Mouse (Mus musculus): ENCODE measurements at regions not wholly inside any gene's neighbourhood (a gene's known extent, or its start where the extent isn't known, plus 50 kb on each side); places are given as distances from the start of the nearest gene placed in this dataset.

- Histone ChIP-seq H3K9ac (no peak overlapping the region), H3K27ac (no peak overlapping the region), H3K27me3 (no peaks in the 10 kb centered on the region), H3K36me3 (no peaks in the 10 kb centered on the region), H3K4me2 (no peak overlapping the region), H3K4me1 (no peaks in the 10 kb centered on the region), H3K9me3 (no peaks in the 10 kb centered on the region), H3K4me3 (no peak overlapping the region)
- ATAC-seq (ENCODE audit: borderline replicate concordance, extremely low read depth, low FRiP score, low TSS enrichment), result no peak
- WGBS, result 36% methylated on average over 5 of the region's 5 CpGs
Measured at GRCm38 (mm10) chr12:107700317-107700716, 211.9 kb downstream of the 3110018I06Rik start.

- no peak for ATAC-seq (ENCODE audit: borderline replicate concordance, extremely low read depth, low FRiP score, low TSS enrichment)
- H3K36me3 ChIP-seq, result no peaks in the 10 kb centered on the region
- WGBS, result 70% methylated on average over 19 of the region's 19 CpGs
- no peak overlapping the region for H3K4me2 ChIP-seq
- no peak overlapping the region for H3K27ac ChIP-seq
- no peaks in the 10 kb centered on the region for H3K4me1 ChIP-seq
- no peak overlapping the region for H3K4me3 ChIP-seq
- H3K9ac ChIP-seq, result no peak overlapping the region
- H3K27me3 ChIP-seq, result no peaks in the 10 kb centered on the region
- H3K9me3 ChIP-seq, result no peaks in the 10 kb centered on the region
Measured at GRCm38 (mm10) chr12:107700868-107701597, 212.6 kb downstream of the 3110018I06Rik start.

- no peak overlapping the region for H3K9ac ChIP-seq
- WGBS, result 77% methylated on average over 6 of the region's 6 CpGs
- no peak overlapping the region for H3K4me3 ChIP-seq
- H3K36me3 ChIP-seq, result no peaks in the 10 kb centered on the region
- no peaks in the 10 kb centered on the region for H3K27me3 ChIP-seq
- H3K9me3 ChIP-seq, result peaks cover 4% of the 10 kb centered on the region; the same call in 1 of the 2 replicates
- no peak overlapping the region for H3K4me2 ChIP-seq
- H3K4me1 ChIP-seq, result no peaks in the 10 kb centered on the region
- no peak for ATAC-seq (ENCODE audit: borderline replicate concordance, extremely low read depth, low FRiP score, low TSS enrichment)
- no peak overlapping the region for H3K27ac ChIP-seq
Measured at GRCm38 (mm10) chr12:107708812-107709211, 220.4 kb downstream of the 3110018I06Rik start.

GRCm38 (mm10) chr12:107711017-107711416 is 222.6 kb downstream of the 3110018I06Rik start:
- Histone ChIP-seq H3K4me1 (peaks cover 4% of the 10 kb centered on the region; the same call in 1 of the 2 replicates), H3K36me3 (no peaks in the 10 kb centered on the region), H3K9ac (no peak overlapping the region), H3K9me3 (peaks cover 4% of the 10 kb centered on the region; the same call in 1 of the 2 replicates), H3K27ac (no peak overlapping the region), H3K4me3 (no peak overlapping the region), H3K27me3 (no peaks in the 10 kb centered on the region), H3K4me2 (no peak overlapping the region)
- 50% methylated on average over 7 of the region's 7 CpGs for WGBS
- ATAC-seq (ENCODE audit: borderline replicate concordance, extremely low read depth, low FRiP score, low TSS enrichment), result no peak

- Histone ChIP-seq H3K4me2 (no peak overlapping the region), H3K4me1 (peaks cover 11% of the 10 kb centered on the region; the same call in 1 of the 2 replicates), H3K9ac (no peak overlapping the region), H3K4me3 (no peak overlapping the region), H3K9me3 (peaks cover 4% of the 10 kb centered on the region; the same call in 1 of the 2 replicates), H3K36me3 (no peaks in the 10 kb centered on the region), H3K27me3 (no peaks in the 10 kb centered on the region), H3K27ac (no peak overlapping the region)
- no peak for ATAC-seq (ENCODE audit: borderline replicate concordance, extremely low read depth, low FRiP score, low TSS enrichment)
- 34% methylated on average over 3 of the region's 3 CpGs for WGBS
Measured at GRCm38 (mm10) chr12:107711675-107712074, 223.2 kb downstream of the 3110018I06Rik start.

DNA sequence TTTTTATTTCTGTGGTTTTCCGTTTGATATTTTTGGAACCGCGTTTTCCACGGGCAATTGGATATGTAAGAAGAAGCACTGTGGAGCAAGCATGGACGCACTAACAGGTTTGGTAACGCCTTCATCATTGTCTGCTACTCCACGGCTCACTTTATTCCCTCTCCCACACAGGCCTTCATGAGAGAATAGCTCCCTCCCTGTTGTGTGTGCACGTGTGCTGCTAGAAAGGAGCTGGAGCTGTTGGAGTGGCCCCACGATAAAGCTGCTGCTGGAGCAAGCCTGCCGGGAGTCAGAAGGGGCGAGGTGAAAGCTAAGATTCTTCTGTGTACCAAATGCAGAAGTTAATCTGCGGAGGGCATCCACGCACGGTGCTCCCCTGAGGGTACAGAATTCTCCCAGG is 224.8 kb downstream of the 3110018I06Rik start:
- peaks cover 18% of the 10 kb centered on the region for H3K4me1 ChIP-seq
- no peaks in the 10 kb centered on the region for H3K9me3 ChIP-seq
- no peak overlapping the region for H3K4me2 ChIP-seq
- WGBS, result 66% methylated on average over 14 of the region's 14 CpGs
- no peak for ATAC-seq (ENCODE audit: borderline replicate concordance, extremely low read depth, low FRiP score, low TSS enrichment)
- no peaks in the 10 kb centered on the region for H3K36me3 ChIP-seq
- no peaks in the 10 kb centered on the region for H3K27me3 ChIP-seq
- no peak overlapping the region for H3K9ac ChIP-seq
- H3K4me3 ChIP-seq, result no peak overlapping the region
- H3K27ac ChIP-seq, result no peak overlapping the region

GRCm38 (mm10) chr12:107714846-107715245 is 226.4 kb downstream of the 3110018I06Rik start:
- Histone ChIP-seq H3K4me1 (peaks cover 22% of the 10 kb centered on the region), H3K27ac (no peak overlapping the region), H3K4me2 (no peak overlapping the region), H3K4me3 (no peak overlapping the region), H3K9ac (no peak overlapping the region), H3K27me3 (no peaks in the 10 kb centered on the region), H3K36me3 (no peaks in the 10 kb centered on the region), H3K9me3 (no peaks in the 10 kb centered on the region)
- 86% methylated on average over 2 of the region's 2 CpGs for WGBS
- no peak for ATAC-seq (ENCODE audit: borderline replicate concordance, extremely low read depth, low FRiP score, low TSS enrichment)

DNA sequence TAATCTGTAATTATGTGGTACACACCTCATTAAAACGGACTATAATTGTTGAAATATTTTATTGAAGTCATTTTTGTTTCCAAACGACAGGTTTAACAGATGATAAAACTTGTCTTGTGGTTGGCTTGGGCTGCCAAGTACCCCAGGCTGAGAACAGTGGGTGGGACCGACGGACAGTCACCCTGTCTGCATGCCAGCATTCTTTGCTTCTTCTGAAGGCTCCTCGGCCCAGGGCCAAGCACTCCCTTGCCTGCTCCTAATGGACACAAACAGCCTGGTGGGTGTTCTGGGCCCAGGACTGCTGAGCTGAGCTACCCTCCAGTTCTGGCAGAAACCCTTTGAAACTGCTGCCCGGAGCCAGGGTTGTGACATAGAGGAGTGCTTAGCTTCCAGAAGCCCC is 227.4 kb downstream of the 3110018I06Rik start:
- H3K36me3 ChIP-seq, result no peaks in the 10 kb centered on the region
- peak overlapping the region; percentile 24; the same call in 1 of the 2 replicates for H3K27ac ChIP-seq
- H3K9me3 ChIP-seq, result no peaks in the 10 kb centered on the region
- H3K27me3 ChIP-seq, result no peaks in the 10 kb centered on the region
- H3K4me1 ChIP-seq, result peaks cover 22% of the 10 kb centered on the region
- H3K4me2 ChIP-seq, result no peak overlapping the region
- H3K4me3 ChIP-seq, result no peak overlapping the region
- ATAC-seq (ENCODE audit: borderline replicate concordance, extremely low read depth, low FRiP score, low TSS enrichment), result peak; percentile 83
- 25% methylated on average over 6 of the region's 6 CpGs for WGBS
- H3K9ac ChIP-seq, result no peak overlapping the region

- no peaks in the 10 kb centered on the region for H3K27me3 ChIP-seq
- no peak for ATAC-seq (ENCODE audit: borderline replicate concordance, extremely low read depth, low FRiP score, low TSS enrichment)
- no peak overlapping the region for H3K9ac ChIP-seq
- no peak overlapping the region for H3K4me2 ChIP-seq
- no peak overlapping the region for H3K27ac ChIP-seq
- H3K9me3 ChIP-seq, result no peaks in the 10 kb centered on the region
- WGBS, result 67% methylated on average over 6 of the region's 6 CpGs
- no peaks in the 10 kb centered on the region for H3K36me3 ChIP-seq
- no peak overlapping the region for H3K4me3 ChIP-seq
- H3K4me1 ChIP-seq, result peaks cover 27% of the 10 kb centered on the region
Measured at GRCm38 (mm10) chr12:107720941-107721340, 232.5 kb downstream of the 3110018I06Rik start.

GRCm38 (mm10) chr12:107723062-107723859 is 234.8 kb downstream of the 3110018I06Rik start:
- H3K36me3 ChIP-seq, result no peaks in the 10 kb centered on the region
- WGBS, result 79% methylated on average over 9 of the region's 9 CpGs
- H3K27me3 ChIP-seq, result no peaks in the 10 kb centered on the region
- no peak overlapping the region for H3K9ac ChIP-seq
- no peaks in the 10 kb centered on the region for H3K9me3 ChIP-seq
- ATAC-seq (ENCODE audit: borderline replicate concordance, extremely low read depth, low FRiP score, low TSS enrichment), result no peak
- no peak overlapping the region for H3K4me2 ChIP-seq
- no peak overlapping the region for H3K27ac ChIP-seq
- no peak overlapping the region for H3K4me3 ChIP-seq
- 0 out of 2 replicates have a peak, but pooled peaks cover 12% of the 10 kb centered on the region for H3K4me1 ChIP-seq

DNA sequence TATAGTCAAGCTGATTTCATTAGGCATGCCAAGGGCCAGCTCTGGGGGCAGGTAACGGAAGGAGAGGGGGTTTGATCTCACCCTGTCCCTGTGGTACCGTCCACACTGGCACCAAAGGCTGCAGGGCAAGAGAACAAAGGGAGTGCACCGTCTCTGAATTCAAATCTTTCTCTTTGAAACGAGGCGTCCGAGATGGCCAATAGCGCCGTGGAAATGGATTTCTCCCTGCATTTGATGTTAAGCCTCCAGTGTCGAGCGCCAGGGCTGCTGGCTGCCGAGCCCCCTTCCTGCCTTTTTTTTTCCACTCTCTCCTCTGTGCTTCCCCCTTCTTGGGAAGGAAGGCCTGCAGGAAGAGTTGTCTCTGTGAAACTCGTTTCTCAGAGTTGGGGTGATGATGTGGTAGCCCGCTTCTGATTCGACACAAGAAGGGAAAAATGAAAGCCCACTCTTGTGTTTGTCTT is 235.5 kb downstream of the 3110018I06Rik start:
- WGBS, result 37% methylated on average over 14 of the region's 14 CpGs
- Histone ChIP-seq H3K27ac (no peak overlapping the region), H3K4me3 (no peak overlapping the region), H3K9ac (no peak overlapping the region), H3K9me3 (no peaks in the 10 kb centered on the region), H3K27me3 (no peaks in the 10 kb centered on the region), H3K4me2 (no peak overlapping the region), H3K36me3 (no peaks in the 10 kb centered on the region), H3K4me1 (0 out of 2 replicates have a peak, but pooled peaks cover 8% of the 10 kb centered on the region)
- ATAC-seq (ENCODE audit: borderline replicate concordance, extremely low read depth, low FRiP score, low TSS enrichment), result no peak

GRCm38 (mm10) chr12:107724467-107724866 is 236.0 kb downstream of the 3110018I06Rik start:
- Histone ChIP-seq H3K4me2 (no peak overlapping the region), H3K9me3 (no peaks in the 10 kb centered on the region), H3K4me1 (0 out of 2 replicates have a peak, but pooled peaks cover 8% of the 10 kb centered on the region), H3K9ac (no peak overlapping the region), H3K36me3 (no peaks in the 10 kb centered on the region), H3K4me3 (no peak overlapping the region), H3K27me3 (no peaks in the 10 kb centered on the region), H3K27ac (no peak overlapping the region)
- WGBS, result 41% methylated on average over 8 of the region's 8 CpGs
- ATAC-seq (ENCODE audit: borderline replicate concordance, extremely low read depth, low FRiP score, low TSS enrichment), result no peak

All from lung, embryonic 15.5 days (tissue).